Mouse (Mus musculus) erythroblast, embryonic 14.5 days (primary cell): ENCODE results near the gene Arsa.

Experiments
- GATA1 ChIP-seq: IDR thresholded peaks from 2 replicates; pipeline ENCODE4 v1.6.1; 2012; ENCODE audit warnings: low read length, inconsistent platforms, mixed read lengths
- TAL1 ChIP-seq: IDR thresholded peaks from 3 replicates; pipeline ENCODE4 v1.6.1; 2012; ENCODE audit warnings: low read length, inconsistent platforms, mixed read lengths

- TF ChIP-seq GATA1 (no peak), TAL1 (no peak)
Observed at GRCm38 (mm10) chr15:89431271-89431670, 46.0 kb downstream of the Arsa start.
